Mouse (Mus musculus) granulocyte monocyte progenitor cell, adult 5-6 weeks (primary cell): ENCODE measurements around the gene Axl. TPM values are rescaled to one million over a fixed set of nuclear protein-coding genes. Genes with fewer than 3 reads are reported as not detected.

Experiments used
- ATAC-seq: replicated peaks from 2 replicates; pipeline ENCODE4 v1.8.0; 2016; ENCODE audit warnings: mild to moderate bottlenecking, moderate TSS enrichment, inconsistent platforms; ENCODE audit not compliant: poor library complexity, severe bottlenecking
- total RNA-seq, 2 experiments: library from RNA; stranded (forward) in 1 of 2; stranded (reverse) in 1 of 2; fragments of 200-712, 200-1000 nt in 1 of 2; fragments of >200 nt in 1 of 2; fragmentation: Nextera tagmentation in 1 of 2; gene quantifications; 2 replicates each; pipeline ENCODE4 v1.2.3; 2014 to 2017

The Axl gene
- 1.0 and 4.0 TPM in 2 replicates for total RNA-seq (2014; fragmentation: Nextera tagmentation)
- 0.43 and 5.5 TPM in 2 replicates for total RNA-seq (2017)

DNA sequence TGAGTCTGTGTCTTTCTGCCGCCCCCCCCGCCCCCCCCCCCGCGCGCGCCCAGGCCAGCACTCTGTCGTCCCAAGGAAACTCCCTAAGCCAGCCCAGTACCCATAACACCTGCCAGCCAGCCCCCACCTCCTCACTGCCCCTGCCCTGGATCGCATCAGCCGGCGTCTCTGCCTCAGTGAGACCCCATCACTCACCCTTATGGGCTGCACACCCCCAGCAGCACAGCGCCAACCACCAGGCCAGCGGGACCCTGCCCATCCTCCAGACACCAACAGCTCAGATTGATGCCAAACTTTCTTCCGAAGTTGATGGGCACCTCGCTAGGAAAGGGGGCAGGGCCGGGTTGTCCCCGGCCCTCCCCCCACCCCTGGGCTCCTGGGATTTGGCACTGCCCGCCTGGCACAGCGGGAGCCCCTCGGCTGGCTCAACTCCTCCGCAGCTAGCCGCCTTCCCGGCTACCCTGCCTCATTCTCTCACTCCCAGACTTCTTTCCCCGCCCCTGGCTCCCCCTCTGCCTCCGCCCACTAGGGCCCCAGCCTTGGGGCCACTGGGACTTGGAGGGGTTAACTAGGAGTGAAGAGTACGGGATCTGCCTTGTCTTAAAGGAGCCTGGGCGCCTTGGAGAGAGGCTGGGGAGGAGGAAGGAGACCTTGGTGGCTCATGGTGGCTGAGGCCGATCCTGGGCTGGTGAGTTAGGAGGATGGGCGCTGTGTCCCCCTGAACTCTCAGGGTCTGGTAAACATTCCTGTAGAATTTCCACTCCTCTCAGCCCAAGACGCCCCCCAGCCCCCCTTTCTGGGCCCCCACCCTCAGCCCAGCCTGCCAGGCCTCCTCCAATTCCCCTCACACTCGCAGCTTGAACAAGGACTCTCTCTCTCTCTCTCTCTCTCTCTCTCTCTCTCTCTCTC is at the start of gene Axl:
Axl (minus strand) TSS at position 486 of the 909 bp plus-strand sequence.
- ATAC-seq: peak; percentile 27

DNA sequence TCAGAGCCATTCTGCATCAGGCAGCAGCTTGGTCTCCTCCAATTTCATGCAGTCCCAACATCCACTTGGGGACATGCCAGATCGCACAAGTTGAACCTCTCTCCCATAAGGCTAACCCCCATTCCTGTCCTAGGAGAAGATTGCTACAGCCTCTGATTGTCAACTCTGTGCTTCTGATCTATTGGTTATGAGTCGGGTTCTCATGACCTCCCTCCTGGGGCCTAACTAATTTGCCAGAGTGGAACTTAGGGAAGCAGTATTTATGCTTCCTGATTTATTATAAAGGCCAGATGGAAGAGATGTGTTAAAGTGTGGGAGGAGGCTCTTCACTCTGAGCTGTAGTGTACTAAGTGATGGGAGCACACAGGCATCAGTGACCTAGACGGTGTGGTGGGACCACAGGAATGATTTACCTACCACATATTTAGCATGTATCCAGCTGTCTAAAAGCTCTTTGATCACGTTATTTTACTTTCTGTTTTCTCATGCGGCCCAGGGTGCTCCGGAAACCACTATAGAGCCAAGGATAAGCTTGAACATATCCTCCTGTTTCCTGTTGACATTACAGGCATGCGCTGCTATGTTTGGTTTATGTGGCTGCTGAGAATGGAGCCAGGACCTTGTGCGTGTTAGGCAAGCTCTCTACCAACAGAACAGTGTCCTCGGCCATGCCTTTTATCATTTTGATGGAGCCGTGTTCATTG is 46.8 kb upstream of the Axl start:
- ATAC-seq: no peak

DNA sequence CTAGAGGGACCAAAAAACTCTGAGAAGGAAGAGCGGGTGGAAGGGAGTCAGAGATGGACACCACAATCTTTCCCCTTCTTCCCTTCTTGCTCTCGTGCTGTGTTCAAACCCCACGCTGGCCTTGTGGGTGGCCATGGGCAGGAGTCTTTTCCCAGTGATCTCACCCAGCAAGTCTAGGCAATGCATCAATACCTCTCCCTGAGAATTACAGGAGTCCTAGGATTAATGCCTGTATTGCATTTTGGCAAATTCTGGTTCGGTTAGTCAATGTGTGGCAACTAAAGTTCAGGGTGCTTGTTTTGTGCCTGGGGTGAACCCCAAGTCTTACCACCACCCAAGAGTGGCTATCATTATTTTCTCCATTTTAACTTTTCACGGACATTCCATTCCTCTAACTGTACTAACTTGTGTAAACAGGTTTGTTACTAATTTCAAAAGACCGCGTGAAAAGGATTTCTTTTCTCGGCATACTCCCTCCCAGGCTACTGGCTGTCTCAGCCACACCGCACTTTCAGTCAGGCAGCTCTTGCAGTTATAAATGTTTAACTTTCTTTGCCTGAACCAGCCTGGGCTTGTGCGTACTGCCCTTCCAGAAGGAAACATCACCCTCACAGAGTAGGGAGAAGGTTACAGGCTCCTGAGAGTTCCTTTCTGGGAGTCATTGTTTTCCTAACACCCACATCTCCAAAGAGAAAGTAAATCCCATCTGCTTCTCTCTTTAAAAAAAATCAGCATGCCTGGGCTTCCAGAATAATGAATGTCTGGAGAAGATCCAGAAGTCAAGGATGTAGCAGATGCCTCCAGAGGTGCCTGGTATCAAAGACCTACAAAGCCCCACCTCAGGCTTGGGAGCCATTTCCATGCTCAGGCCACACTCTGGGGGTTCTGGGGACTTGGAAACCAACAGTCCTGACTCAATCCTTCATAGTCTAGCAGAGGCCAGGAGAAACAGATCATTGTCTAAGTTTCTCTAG is 43.3 kb upstream of the Axl start:
- ATAC-seq: no peak

DNA sequence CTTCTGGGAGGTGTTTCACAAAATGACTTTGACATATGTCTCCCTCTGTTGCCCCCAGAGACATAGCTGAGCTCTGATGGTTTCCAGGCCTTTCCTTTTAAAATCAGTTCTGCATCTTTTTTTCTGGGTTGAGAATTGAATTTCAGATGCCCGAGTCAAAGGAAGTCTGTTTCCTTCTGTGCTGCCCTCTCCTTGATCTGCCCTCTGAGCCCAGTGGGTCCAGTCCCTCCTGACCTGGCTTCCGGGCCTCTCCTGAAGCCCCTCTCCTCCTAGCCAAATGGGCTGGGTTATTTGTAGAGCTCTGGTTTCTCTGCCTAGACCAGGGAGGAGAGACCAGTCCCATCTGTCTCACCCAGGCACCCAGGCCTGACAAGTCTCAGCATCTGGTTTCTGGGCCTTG is 41.7 kb upstream of the Axl start:
- ATAC-seq: no peak

DNA sequence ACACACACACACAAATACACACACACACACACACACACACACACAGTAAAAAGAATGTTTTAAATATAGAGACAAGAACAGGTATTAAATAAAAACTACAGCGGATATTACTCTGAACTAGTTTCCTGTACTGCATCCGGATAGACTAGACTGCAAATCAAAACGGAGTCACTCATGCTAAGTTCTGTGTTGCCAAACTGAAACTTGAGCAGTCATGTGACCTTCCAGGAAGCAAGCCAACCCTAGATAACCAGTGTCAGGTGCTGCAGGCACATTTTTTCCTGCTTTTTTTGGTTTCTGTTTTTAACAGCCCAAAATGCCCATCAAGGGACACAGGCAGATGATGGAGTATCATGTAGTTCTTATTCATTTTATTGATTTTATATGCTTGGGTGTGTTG is 38.7 kb upstream of the Axl start:
- ATAC-seq: peak; percentile 62; the same call in 1 of the 2 replicates

DNA sequence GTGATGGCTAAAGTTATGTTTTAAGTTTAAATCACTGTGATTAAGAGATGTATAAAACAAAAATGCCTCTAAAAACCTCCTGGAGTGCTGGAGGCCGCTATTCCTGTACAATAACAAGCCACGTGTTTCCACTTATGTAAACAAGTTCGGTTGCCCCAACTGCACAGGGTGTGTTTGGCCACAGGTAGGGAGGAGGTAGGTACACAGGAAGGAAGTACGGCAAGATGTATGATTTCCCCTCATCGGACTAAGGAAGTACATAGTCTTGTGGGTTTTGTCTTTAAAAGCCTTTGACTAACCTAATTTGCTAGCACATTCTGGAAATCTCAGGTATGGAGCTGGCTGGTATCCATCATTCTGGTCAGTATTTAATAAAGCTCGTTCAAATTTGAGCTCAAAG is 37.5 kb upstream of the Axl start:
- no peak for ATAC-seq

DNA sequence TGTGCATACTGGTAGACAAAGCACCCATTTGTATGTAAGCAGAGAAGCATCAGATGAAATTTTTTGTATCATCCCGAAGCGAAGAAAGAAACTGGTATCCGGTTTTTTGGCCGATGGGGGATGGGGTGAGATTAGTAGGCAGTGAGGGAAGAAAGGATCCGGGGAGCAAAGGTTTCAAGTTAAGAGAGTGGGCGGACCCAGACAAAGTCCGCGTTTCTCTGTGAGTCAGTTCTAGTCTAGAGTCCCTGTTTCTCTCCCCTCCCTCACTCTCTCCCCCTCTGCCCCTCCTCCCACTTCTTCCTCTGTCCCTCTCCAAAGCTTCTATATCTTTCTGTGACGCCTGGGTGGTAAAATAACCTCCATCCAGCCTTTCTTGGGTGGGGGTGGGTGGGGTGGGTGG is 36.5 kb upstream of the Axl start:
- no peak for ATAC-seq

DNA sequence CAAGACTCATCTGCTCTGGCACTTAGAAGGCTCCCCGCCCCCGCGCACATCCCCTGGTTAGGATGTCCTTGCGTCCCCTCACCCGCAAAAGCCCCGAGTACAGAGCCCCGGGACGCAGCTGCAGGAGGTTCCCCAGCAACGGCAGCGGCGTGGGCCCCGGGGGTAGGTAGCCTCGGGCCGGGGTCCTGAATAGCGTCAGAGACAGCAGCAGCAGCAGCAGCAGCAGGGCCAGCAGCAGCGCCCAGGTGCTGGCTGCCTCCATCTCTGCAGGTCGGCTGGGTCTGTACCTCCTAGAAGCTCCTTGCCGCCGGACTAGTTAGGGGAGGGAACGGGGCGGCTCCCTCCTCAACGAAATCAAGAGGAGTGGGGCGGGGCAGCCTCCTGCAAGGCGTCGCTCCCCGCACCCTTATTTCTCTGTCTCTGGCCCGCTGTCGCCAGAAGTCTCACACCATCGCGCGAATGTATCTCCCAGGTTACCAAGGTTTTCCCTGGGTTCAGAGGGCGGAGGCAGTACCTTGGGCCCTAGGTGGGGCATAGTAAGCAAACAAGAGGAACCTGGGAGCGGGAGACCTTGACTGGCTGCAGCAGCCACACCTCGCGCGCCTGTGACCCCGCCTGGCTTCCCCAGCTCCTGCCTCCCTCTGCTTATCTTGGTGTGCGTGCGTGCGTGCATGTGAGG is 27.9 kb upstream of the Axl start, which contains the start of gene Cyp2s1:
Cyp2s1 (minus strand) TSS at position 673 of the 679 bp plus-strand sequence.
- peak; percentile 43; the same call in 1 of the 2 replicates for ATAC-seq

DNA sequence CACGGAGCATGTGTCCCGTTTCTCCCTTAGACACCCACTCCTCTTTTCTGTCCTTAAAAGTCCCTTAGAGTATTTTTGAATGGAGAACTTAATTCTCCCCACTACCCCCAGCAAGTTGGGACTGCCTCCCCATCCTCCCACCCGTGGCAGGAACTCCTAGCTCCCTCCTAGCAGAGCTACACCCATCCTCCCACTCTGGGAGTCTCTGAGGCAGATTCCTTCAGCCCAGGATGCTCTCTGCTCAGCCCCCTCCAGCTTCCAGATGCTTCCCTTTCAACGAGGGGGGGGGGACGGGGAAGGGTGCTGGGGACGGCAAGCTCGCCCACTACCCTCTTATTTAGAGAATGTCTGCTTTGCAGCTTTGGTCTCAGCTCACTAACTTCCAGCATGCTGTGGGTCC is 27.1 kb upstream of the Axl start:
- no peak for ATAC-seq

DNA sequence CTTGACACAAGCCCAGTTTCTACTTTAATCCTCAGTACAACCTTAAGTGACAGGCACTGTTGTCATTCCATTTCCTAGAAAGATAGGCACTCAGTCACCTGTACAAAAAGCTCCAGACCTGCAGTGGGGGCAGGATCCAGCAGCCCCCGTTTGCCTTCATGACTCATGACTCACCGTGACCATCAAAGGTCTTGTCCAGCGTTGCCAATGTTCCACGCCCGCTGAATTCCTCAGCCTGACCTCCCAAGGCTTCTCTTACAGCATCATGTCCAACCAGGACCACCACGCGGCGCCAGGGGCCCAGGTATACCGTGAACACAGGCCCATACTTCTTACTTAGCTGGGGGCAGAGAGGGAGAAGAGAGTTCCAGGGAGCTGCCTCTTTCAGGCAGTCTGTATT is 26.2 kb upstream of the Axl start:
- no peak for ATAC-seq

DNA sequence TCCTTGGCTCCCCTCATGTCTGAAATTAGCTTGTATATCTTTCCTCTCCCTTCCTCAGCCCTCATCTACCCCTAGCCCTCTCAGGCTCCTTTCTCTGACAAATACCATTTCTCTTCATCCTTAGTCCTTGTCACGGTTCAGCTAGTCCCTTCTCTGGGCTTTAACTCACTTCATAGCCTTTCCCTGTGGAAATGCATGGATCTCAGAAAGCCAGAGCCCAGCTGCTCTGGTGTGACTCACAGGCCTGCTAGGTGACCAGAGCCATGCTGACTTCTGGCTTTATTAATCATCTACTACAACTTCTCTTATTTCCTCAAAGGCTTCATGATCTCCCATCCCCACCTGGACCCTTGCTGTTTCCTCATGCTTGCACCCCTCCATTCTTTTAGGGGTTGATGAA is 23.7 kb upstream of the Axl start:
- no peak for ATAC-seq

DNA sequence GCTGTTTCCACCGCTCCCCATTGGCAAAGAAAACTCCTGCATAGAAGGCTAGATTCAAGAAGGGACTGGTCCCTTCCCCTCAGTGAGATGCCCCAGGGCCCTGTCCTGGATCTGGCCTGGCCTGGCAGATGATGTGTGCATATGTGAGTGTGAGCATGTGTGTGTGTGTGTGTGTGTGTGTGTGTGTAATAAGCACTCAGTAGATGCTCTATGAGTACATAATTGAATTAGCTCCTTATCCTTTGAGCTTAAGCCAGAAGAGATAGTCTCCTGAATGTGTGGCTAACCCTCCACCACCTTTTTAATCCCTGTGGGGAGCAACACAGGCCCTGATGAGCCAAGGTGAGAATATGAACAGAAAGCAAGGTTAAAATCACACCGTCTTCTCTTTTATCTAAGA is 23.2 kb upstream of the Axl start:
- no peak for ATAC-seq

DNA sequence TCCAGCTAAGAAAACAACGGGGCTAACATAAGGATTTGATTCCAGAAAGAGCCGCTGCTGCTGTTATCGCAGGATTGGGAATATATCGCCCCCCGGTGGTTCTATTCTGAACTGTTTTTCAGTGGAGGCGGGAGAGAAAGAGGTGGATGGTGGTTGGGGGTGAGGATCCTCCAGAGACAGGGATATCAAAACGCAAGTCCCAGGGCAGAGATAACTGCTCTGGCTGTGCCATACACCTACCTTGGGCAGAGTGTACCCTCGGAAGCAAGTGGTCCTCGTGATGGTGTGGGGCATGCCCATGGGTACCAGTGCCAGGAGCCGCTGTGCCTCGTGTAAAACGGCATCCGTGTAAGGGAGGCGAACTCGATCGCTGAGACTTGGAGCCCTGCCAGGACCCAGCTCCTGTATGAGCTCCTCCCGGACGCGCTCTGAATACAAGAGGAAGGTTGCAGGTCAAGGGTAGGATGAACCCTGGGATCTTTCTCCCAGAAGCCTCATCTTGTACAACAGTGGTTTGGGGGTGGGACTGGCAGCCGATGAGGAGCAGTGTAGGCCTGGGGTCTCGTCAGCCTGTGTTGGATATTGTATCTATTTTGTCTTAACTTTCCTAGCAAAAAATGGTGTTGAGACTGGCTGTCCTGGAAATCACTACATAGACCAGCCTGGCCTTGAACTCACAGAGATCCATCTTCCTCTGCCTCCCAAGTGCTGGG is 17.3 kb upstream of the Axl start:
- ATAC-seq: peak; percentile 82

DNA sequence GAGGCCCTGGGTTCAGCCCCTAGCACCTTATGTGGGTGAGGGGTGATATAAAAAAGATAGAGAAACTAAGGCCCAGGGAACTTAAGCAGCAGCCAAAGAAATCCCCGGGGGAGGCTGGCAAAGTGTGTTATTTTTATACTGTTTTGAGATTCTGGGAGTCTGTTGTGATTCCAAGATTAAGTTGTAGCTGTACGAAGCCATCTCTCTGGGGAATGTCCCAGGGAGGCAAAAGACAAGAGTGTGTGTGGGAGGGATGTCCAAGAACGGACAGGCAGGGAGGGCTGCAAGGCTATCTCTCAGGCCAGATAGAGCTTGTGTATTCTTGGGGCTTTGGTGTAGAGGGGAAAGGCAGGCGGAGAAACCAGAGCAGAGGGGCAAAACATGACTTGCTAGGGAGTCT is 16.3 kb upstream of the Axl start:
- no peak for ATAC-seq

DNA sequence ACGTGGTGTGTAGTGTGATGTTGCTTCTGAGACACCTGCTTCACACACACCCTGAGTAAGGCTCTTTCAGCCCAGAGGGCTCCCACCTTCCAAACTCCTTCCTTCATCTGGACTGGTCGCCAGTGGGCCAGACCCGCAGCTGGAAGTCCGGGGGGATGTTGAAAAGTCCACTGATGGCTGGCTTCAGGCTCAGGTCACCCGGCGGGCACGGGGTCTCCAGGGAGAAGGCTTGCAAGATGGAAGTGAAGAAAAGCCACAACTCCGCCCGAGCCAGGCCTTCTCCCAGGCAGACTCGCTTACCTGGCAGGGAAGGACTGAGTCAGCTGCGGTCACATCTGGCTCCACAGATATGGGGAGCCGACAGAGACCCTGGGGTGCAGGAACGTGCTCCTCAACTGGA is 15.0 kb upstream of the Axl start:
- no peak for ATAC-seq

DNA sequence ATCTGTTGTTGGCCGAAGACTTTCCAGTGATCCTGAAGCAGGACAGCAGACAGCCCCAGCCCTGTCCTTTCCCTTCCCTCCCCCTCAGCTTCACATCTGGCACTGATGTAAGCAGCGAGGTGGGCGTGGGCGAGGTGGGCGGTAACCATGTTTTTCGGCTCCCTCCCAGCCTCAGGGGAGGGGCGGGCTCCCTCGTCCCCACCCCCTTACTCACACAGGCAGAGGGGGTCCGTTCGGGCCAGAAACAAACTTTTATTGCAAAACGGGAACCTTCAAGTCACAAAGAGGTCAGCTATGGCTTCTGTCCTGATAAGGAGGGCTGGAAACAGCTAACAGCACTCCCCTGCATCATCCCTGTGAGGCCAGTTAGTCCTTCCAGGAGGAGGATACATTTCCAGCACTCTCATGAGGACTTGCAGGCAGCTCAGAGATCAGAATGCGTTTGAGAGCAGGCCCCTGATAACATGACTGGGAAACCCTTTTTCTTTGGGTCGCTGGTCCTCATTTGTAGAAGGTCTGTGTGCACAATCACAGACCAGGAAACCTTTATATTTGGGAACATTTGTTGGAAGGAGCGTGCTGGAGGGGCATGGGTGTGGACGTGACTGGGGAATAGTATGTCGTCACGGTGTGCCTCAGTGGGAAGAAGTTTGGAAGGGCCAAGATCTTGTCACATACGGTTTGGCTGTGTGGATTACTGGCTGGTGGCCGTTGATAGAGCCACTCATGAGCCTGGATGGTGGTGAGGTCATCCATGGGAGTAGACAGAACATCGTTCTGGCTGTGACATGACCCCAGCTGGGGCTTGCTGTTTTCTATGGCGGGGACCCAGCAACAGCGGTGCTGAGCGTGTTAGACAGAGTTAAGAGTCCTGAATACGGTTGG is 14.0 kb upstream of the Axl start:
- peak; percentile 45 for ATAC-seq

DNA sequence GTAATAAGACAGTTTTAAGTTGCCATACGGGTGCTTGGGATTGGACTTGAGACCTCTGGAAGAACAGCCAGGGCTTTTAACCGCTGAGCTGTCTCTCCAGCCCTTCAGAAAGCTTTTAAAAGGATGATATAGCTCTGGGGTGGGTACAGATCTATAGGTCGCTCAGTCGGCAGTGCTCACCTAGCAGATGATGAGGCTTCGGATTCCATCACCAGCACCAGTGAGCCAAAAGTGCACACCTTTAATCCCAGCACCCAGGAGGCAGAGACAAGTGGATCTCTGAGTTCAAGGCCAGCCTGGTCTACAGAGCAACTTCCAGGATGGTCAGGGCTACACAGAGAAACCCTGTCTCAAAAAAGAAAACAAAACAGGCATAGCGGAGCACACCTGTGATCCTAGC is 12.5 kb upstream of the Axl start:
- no peak for ATAC-seq

DNA sequence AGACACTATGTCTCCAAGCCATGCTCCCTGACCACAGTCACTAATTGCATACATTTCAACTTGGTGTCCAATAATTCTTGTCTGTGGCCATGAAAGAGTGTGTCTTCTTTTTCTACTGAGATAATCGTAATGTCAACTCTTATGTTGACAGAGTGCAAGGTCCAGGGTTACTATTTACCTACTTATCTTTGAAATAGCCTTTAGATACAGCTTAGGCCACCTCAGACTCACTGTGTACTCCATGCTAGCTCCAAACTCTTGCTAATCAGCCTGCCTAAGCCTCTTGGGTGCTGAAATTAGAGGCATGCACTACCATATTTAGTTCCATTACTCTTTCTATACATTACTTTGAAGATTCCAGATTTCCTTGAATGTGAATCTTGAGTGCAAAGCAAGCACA is 10.9 kb upstream of the Axl start:
- no peak for ATAC-seq
